Mouse (Mus musculus) C2C12 (cell line): Measurements from ENCODE around the gene Pcnx2. TPM values are rescaled to one million over a fixed set of nuclear protein-coding genes. Genes with fewer than 3 reads are reported as not detected.

Experiments
- H3K27me3 ChIP-seq: one replicate; pipeline ENCODE4 v1.6.1; 2011; ENCODE audit not compliant: control insufficient read depth, insufficient read depth, insufficient read length
- H3K36me3 ChIP-seq: one replicate; pipeline ENCODE4 v1.6.1; 2011; ENCODE audit not compliant: control insufficient read depth, insufficient read depth
- H3K4me3 ChIP-seq: one replicate; pipeline ENCODE4 v1.5.1; 2011; ENCODE audit warnings: mild to moderate bottlenecking, control low read depth; ENCODE audit not compliant: poor library complexity, insufficient read depth, severe bottlenecking
- H3K79me2 ChIP-seq: one replicate; pipeline ENCODE4 v1.6.1; 2011; ENCODE audit not compliant: control insufficient read depth, insufficient read depth
- H3K79me3 ChIP-seq: one replicate; pipeline ENCODE4 v1.6.1; 2011; ENCODE audit warnings: low read depth, control low read depth
- H3ac ChIP-seq: one replicate; pipeline ENCODE3; 2011; ENCODE audit warnings: low read depth; ENCODE audit not compliant: control insufficient read depth, insufficient read length
- CEBPB ChIP-seq: IDR thresholded peaks from one replicate; pipeline ENCODE4 v1.6.1; 2011; ENCODE audit warnings: low read depth, mild to moderate bottlenecking, control low read depth, moderate library complexity
- CTCF ChIP-seq: IDR thresholded peaks from one replicate; pipeline ENCODE4 v1.5.1; 2011; ENCODE audit not compliant: control insufficient read depth, insufficient read depth, insufficient read length
- FOSL1 ChIP-seq: IDR thresholded peaks from one replicate; pipeline ENCODE4 v1.8.0; 2011; ENCODE audit warnings: mild to moderate bottlenecking, low read length; ENCODE audit not compliant: poor library complexity, insufficient read depth, severe bottlenecking
- MAX ChIP-seq: IDR thresholded peaks from one replicate; pipeline ENCODE4 v1.6.1; 2011; ENCODE audit warnings: mild to moderate bottlenecking, control low read depth
- MYOD1 ChIP-seq: IDR thresholded peaks from one replicate; pipeline ENCODE4 v1.6.1; 2011; ENCODE audit warnings: low read depth; ENCODE audit not compliant: control insufficient read depth, insufficient read length
- MYOG ChIP-seq: IDR thresholded peaks from one replicate; pipeline ENCODE4 v1.6.1; 2011; ENCODE audit not compliant: control insufficient read depth, insufficient read length; ENCODE audit errors: extremely low read depth
- USF1 ChIP-seq: IDR thresholded peaks from one replicate; pipeline ENCODE4 v1.6.1; 2011; ENCODE audit warnings: low read depth, mild to moderate bottlenecking, control low read depth, moderate library complexity
- long read RNA-seq, 2 experiments: library from polyadenylated mRNA; unstranded; transcript quantifications; one replicate each; pipeline ENCODE4 v2.0.0; 2019 to 2020
- polyA plus RNA-seq: library from polyadenylated mRNA; unstranded; fragments of >200 nt; fragmentation: generic; extraction: Trizol; gene quantifications from one replicate; pipeline ENCODE4 v1.2.1, GENCODE M21; 2012; ENCODE audit warnings: missing spikeins

The Pcnx2 gene
- polyA plus RNA-seq: not detected
- long read RNA-seq, experiment 1: 0 reads
- long read RNA-seq, experiment 2: 0 reads

GRCm38 (mm10) chr8:125897868-125898788, at the start of gene Pcnx2:
Gene Pcnx2 (minus strand): TSS chr8:125898317.
- Histone ChIP-seq H3K4me3 (no peak within 1 kb of the TSS), H3K79me3 (no peaks in the 10 kb centered on the region), H3K27me3 (peaks cover 13% of the 10 kb centered on the region), H3K36me3 (no peaks in the 10 kb centered on the region), H3K79me2 (no peaks in the 10 kb centered on the region), H3ac (no peak within 1 kb of the TSS)
- TF ChIP-seq CEBPB (no peak), FOSL1 (no peak), USF1 (no peak), MYOD1 (no peak), CTCF (no peak), MAX (no peak)

GRCm38 (mm10) chr8:125944511-125944910, 46.4 kb upstream of the Pcnx2 start:
- H3K4me3 ChIP-seq: no peak overlapping the region
- no peaks in the 10 kb centered on the region for H3K79me3 ChIP-seq
- peaks cover 39% of the 10 kb centered on the region for H3K27me3 ChIP-seq
- H3ac ChIP-seq: no peak overlapping the region
- no peaks in the 10 kb centered on the region for H3K79me2 ChIP-seq
- no peaks in the 10 kb centered on the region for H3K36me3 ChIP-seq
- TF ChIP-seq MAX (no peak), CTCF (no peak), USF1 (no peak), MYOG (no peak), MYOD1 (no peak), FOSL1 (no peak), CEBPB (no peak)

GRCm38 (mm10) chr8:125935649-125936048, 37.5 kb upstream of the Pcnx2 start:
- Histone ChIP-seq H3K27me3 (peaks cover 28% of the 10 kb centered on the region), H3ac (no peak overlapping the region), H3K36me3 (no peaks in the 10 kb centered on the region), H3K79me3 (no peaks in the 10 kb centered on the region), H3K79me2 (no peaks in the 10 kb centered on the region), H3K4me3 (no peak overlapping the region)
- TF ChIP-seq FOSL1 (no peak), MAX (peak; percentile 37), CTCF (peak; percentile 32)

- Histone ChIP-seq H3K27me3 (peaks cover 9% of the 10 kb centered on the region), H3K79me3 (no peaks in the 10 kb centered on the region)
- TF ChIP-seq MYOD1: no peak
These were observed 33.7 kb upstream of the Pcnx2 start for GRCm38 (mm10) chr8:125931822-125932221.

GRCm38 (mm10) chr8:125930276-125931046, 32.3 kb upstream of the Pcnx2 start:
- Histone ChIP-seq H3K4me3 (no peak overlapping the region), H3K79me2 (no peaks in the 10 kb centered on the region), H3K36me3 (no peaks in the 10 kb centered on the region), H3K79me3 (no peaks in the 10 kb centered on the region), H3ac (no peak overlapping the region), H3K27me3 (peaks cover 9% of the 10 kb centered on the region)
- TF ChIP-seq MYOG (no peak), MYOD1 (no peak), FOSL1 (no peak), CTCF (no peak)

More at GRCm38 (mm10) chr8:125931822-125932221, 33.7 kb upstream of the Pcnx2 start:
- no peak overlapping the region for H3ac ChIP-seq
- no peaks in the 10 kb centered on the region for H3K79me2 ChIP-seq
- no peak overlapping the region for H3K4me3 ChIP-seq
- H3K36me3 ChIP-seq: no peaks in the 10 kb centered on the region
